Mouse (Mus musculus) small intestine, adult 2 months (tissue): ENCODE results near the gene Eif3d.

Source experiments
- CTCF ChIP-seq: fragments of 200-500 bp; IDR thresholded peaks from 2 replicates; pipeline ENCODE4 v1.5.1; 2012; ENCODE audit warnings: low read depth, mild to moderate bottlenecking, control low read depth, inconsistent platforms, low read length, moderate library complexity, mixed read lengths; ENCODE audit not compliant: insufficient replicate concordance, insufficient read length; ENCODE audit errors: extremely low read depth
- POLR2A ChIP-seq: fragments of 200-500 bp; IDR thresholded peaks from 2 replicates; pipeline ENCODE4 v1.6.1; 2012; ENCODE audit warnings: low read depth, mild to moderate bottlenecking, control low read depth, inconsistent platforms, low read length, moderate library complexity

GRCm38 (mm10) chr15:77957625-77958024, 13.0 kb downstream of the Eif3d start:
- TF ChIP-seq CTCF (no peak), POLR2A (no peak)
